Mouse (Mus musculus): Measurements from ENCODE around the gene Arhgap20. TPM values are rescaled to one million over a fixed set of nuclear protein-coding genes. Genes with fewer than 3 reads are reported as not detected.
A peak's percentile ranks its signal among the peaks of the same experiment; 100 is the strongest.

Arhgap20 gene
- total RNA-seq (2014; rRNA removed) (under 0.01 and 0.09 TPM in 2 replicates), polyA plus RNA-seq (2012; rRNA removed) (0.01 TPM in 1 of 2 replicates, not detected in the other)

- WGBS: 1% methylated on average over 60 of the region's 77 CpGs
- H3K36me3 ChIP-seq (ENCODE audit: control insufficient read depth, insufficient read depth, low read length): no peaks in the 10 kb centered on the region
- TF ChIP-seq POLR2A (IDR thresholded peaks at IDR 0.05; ENCODE audit: extremely low read depth, insufficient read depth, low read length) (no peak), CTCF (IDR thresholded peaks at IDR 0.05; ENCODE audit: low read depth, low read length) (no peak)
- H3K4me3 ChIP-seq (ENCODE audit: insufficient read depth, low read depth, low read length): peak within 1 kb of the TSS; percentile 58
- peaks cover 2% of the 10 kb centered on the region; the same call in 1 of the 2 replicates for H3K4me1 ChIP-seq (ENCODE audit: control insufficient read depth, insufficient read depth, low read length)
- peak within 1 kb of the TSS; percentile 54 for H3K9ac ChIP-seq (ENCODE audit: low read depth, low read length)
- peak; percentile 38 for DNase-seq (ENCODE audit: extremely low read depth, low read depth, low spot score)
- H3K27me3 ChIP-seq (ENCODE audit: control insufficient read depth, insufficient read depth, low read length): peaks cover 11% of the 10 kb centered on the region
- H3K79me2 ChIP-seq (ENCODE audit: control insufficient read depth, insufficient read depth, low read length): no peaks in the 10 kb centered on the region
- no peak within 1 kb of the TSS for H3K27ac ChIP-seq (replicated peaks; ENCODE audit: insufficient read depth, low read depth, low read length)
These were observed at the start of gene Arhgap20 for GRCm38 (mm10) chr9:51764921-51765416. Gene Arhgap20 (plus strand): TSS chr9:51765337.

- H3K79me2 ChIP-seq (ENCODE audit: control insufficient read depth, insufficient read depth, low read length): no peaks in the 10 kb centered on the region
- DNase-seq (ENCODE audit: extremely low read depth, low read depth, low spot score): no peak
- no peak for TF ChIP-seq POLR2A (IDR thresholded peaks at IDR 0.05; ENCODE audit: extremely low read depth, insufficient read depth, low read length)
- TF ChIP-seq CTCF (IDR thresholded peaks at IDR 0.05; ENCODE audit: low read depth, low read length): no peak
- no peak overlapping the region for H3K9ac ChIP-seq (ENCODE audit: low read depth, low read length)
- WGBS: 94% methylated on average over 3 of the region's 3 CpGs
- H3K27ac ChIP-seq (replicated peaks; ENCODE audit: insufficient read depth, low read depth, low read length): no peak overlapping the region
- no peaks in the 10 kb centered on the region for H3K36me3 ChIP-seq (ENCODE audit: control insufficient read depth, insufficient read depth, low read length)
- no peak overlapping the region for H3K4me3 ChIP-seq (ENCODE audit: insufficient read depth, low read depth, low read length)
- peaks cover 7% of the 10 kb centered on the region; the same call in 1 of the 2 replicates for H3K27me3 ChIP-seq (ENCODE audit: control insufficient read depth, insufficient read depth, low read length)
- H3K4me1 ChIP-seq (ENCODE audit: control insufficient read depth, insufficient read depth, low read length): no peaks in the 10 kb centered on the region
These were observed 46.3 kb upstream of the Arhgap20 start for GRCm38 (mm10) chr9:51718793-51719192.

- Histone ChIP-seq H3K27me3 (ENCODE audit: control insufficient read depth, insufficient read depth, low read length) (peaks cover 4% of the 10 kb centered on the region; the same call in 1 of the 2 replicates), H3K9ac (ENCODE audit: low read depth, low read length) (no peak overlapping the region), H3K36me3 (ENCODE audit: control insufficient read depth, insufficient read depth, low read length) (no peaks in the 10 kb centered on the region), H3K4me1 (ENCODE audit: control insufficient read depth, insufficient read depth, low read length) (no peaks in the 10 kb centered on the region), H3K79me2 (ENCODE audit: control insufficient read depth, insufficient read depth, low read length) (no peaks in the 10 kb centered on the region), H3K27ac (replicated peaks; ENCODE audit: insufficient read depth, low read depth, low read length) (no peak overlapping the region), H3K4me3 (ENCODE audit: insufficient read depth, low read depth, low read length) (no peak overlapping the region)
- 32% methylated on average over 6 of the region's 6 CpGs for WGBS
- no peak for DNase-seq (ENCODE audit: extremely low read depth, low read depth, low spot score)
- TF ChIP-seq CTCF (IDR thresholded peaks at IDR 0.05; ENCODE audit: low read depth, low read length) (no peak), POLR2A (IDR thresholded peaks at IDR 0.05; ENCODE audit: extremely low read depth, insufficient read depth, low read length) (no peak)
These were observed 37.2 kb upstream of the Arhgap20 start for GRCm38 (mm10) chr9:51727960-51728359.

GRCm38 (mm10) chr9:51735180-51736034, 29.7 kb upstream of the Arhgap20 start:
- Histone ChIP-seq H3K4me1 (ENCODE audit: control insufficient read depth, insufficient read depth, low read length) (peaks cover 6% of the 10 kb centered on the region), H3K27ac (replicated peaks; ENCODE audit: insufficient read depth, low read depth, low read length) (peak overlapping the region; percentile 96), H3K9ac (ENCODE audit: low read depth, low read length) (no peak overlapping the region; the same call in 1 of the 2 replicates), H3K36me3 (ENCODE audit: control insufficient read depth, insufficient read depth, low read length) (no peaks in the 10 kb centered on the region), H3K27me3 (ENCODE audit: control insufficient read depth, insufficient read depth, low read length) (peaks cover 23% of the 10 kb centered on the region; the same call in 1 of the 2 replicates), H3K4me3 (ENCODE audit: insufficient read depth, low read depth, low read length) (no peak overlapping the region), H3K79me2 (ENCODE audit: control insufficient read depth, insufficient read depth, low read length) (no peaks in the 10 kb centered on the region)
- peak; percentile 94 for DNase-seq (ENCODE audit: extremely low read depth, low read depth, low spot score)
- TF ChIP-seq CTCF (IDR thresholded peaks at IDR 0.05; ENCODE audit: low read depth, low read length) (no peak), POLR2A (IDR thresholded peaks at IDR 0.05; ENCODE audit: extremely low read depth, insufficient read depth, low read length) (no peak)
- WGBS: 18% methylated on average over 9 of the region's 9 CpGs

GRCm38 (mm10) chr9:51736750-51737368, 28.3 kb upstream of the Arhgap20 start:
- no peaks in the 10 kb centered on the region for H3K36me3 ChIP-seq (ENCODE audit: control insufficient read depth, insufficient read depth, low read length)
- H3K9ac ChIP-seq (ENCODE audit: low read depth, low read length): no peak overlapping the region
- no peak overlapping the region for H3K27ac ChIP-seq (replicated peaks; ENCODE audit: insufficient read depth, low read depth, low read length)
- TF ChIP-seq CTCF (IDR thresholded peaks at IDR 0.05; ENCODE audit: low read depth, low read length): no peak
- no peak for TF ChIP-seq POLR2A (IDR thresholded peaks at IDR 0.05; ENCODE audit: extremely low read depth, insufficient read depth, low read length)
- peak; percentile 73 for DNase-seq (ENCODE audit: extremely low read depth, low read depth, low spot score)
- H3K79me2 ChIP-seq (ENCODE audit: control insufficient read depth, insufficient read depth, low read length): no peaks in the 10 kb centered on the region
- H3K4me1 ChIP-seq (ENCODE audit: control insufficient read depth, insufficient read depth, low read length): peaks cover 6% of the 10 kb centered on the region
- no peak overlapping the region for H3K4me3 ChIP-seq (ENCODE audit: insufficient read depth, low read depth, low read length)
- H3K27me3 ChIP-seq (ENCODE audit: control insufficient read depth, insufficient read depth, low read length): peaks cover 21% of the 10 kb centered on the region; the same call in 1 of the 2 replicates
- WGBS: 67% methylated on average over 5 of the region's 5 CpGs

All from liver, adult 2 months (tissue).